Mouse (Mus musculus) neural tube, embryonic 14.5 days (tissue): ENCODE results near the gene Ptgr1. TPM values are rescaled to one million over a fixed set of nuclear protein-coding genes. Genes with fewer than 3 reads are reported as not detected.

ENCODE experiments used
- ATAC-seq: fragments of 200-750 bp; cut with Nextera tagmentation; 2 replicates; pipeline ENCODE4 v1.8.0; 2017; ENCODE audit warnings: low read depth, mild to moderate bottlenecking, moderate TSS enrichment, moderate library complexity
- H3K27ac ChIP-seq: fragments of 300-500 bp; sonication (generic); 2 replicates; pipeline ENCODE4 v1.5.1; 2014; ENCODE audit warnings: low read depth, mild to moderate bottlenecking, control low read depth, low read length, moderate library complexity, mixed read lengths
- H3K27me3 ChIP-seq: fragments of 300-500 bp; sonication (generic); 2 replicates; pipeline ENCODE4 v1.6.1; 2014; ENCODE audit warnings: low read length; ENCODE audit not compliant: control insufficient read depth, insufficient read depth
- H3K36me3 ChIP-seq: fragments of 300-500 bp; sonication (generic); 2 replicates; pipeline ENCODE4 v1.6.1; 2014; ENCODE audit warnings: low read length, mixed read lengths; ENCODE audit not compliant: control insufficient read depth, insufficient read depth
- H3K4me1 ChIP-seq: fragments of 300-500 bp; sonication (generic); 2 replicates; pipeline ENCODE4 v1.6.1; 2014; ENCODE audit warnings: low read length; ENCODE audit not compliant: control insufficient read depth, insufficient read depth
- H3K4me2 ChIP-seq: fragments of 300-500 bp; sonication (generic); 2 replicates; pipeline ENCODE4 v1.6.1; 2014; ENCODE audit warnings: mild to moderate bottlenecking, low read depth, low read length, control low read depth
- H3K4me3 ChIP-seq: fragments of 300-500 bp; sonication (generic); 2 replicates; pipeline ENCODE4 v1.5.1; 2014; ENCODE audit warnings: low read depth, low read length, control low read depth, mixed read lengths
- H3K9ac ChIP-seq: fragments of 300-500 bp; sonication (generic); replicated peaks from 2 replicates; pipeline ENCODE4 v1.6.1; 2014; ENCODE audit warnings: low read depth, mild to moderate bottlenecking, control low read depth, low read length, mixed read lengths
- H3K9me3 ChIP-seq: fragments of 300-500 bp; sonication (generic); 2 replicates; pipeline ENCODE4 v1.6.1; 2016; ENCODE audit warnings: low read length; ENCODE audit not compliant: control insufficient read depth
- WGBS: fragments of 180-500 bp; shearing (Covaris S2); extraction: QIAGEN DNeasy Blood & Tissue Kit; methylation state at CpG from one replicate; pipeline ENCODE4 v1.1.7; 2014; 5-methylcytosine and 5-hydroxymethylcytosine counted together
- polyA plus RNA-seq: library from polyadenylated mRNA; unstranded; fragments of >200 nt; fragmentation: Nextera tagmentation; extraction: Ambion mirVana; gene quantifications from 2 replicates; pipeline ENCODE4 v1.2.1, GENCODE M21; 2014

The Ptgr1 gene
- polyA plus RNA-seq, 1 experiment from 2014 or later = 3.6 TPM

DNA sequence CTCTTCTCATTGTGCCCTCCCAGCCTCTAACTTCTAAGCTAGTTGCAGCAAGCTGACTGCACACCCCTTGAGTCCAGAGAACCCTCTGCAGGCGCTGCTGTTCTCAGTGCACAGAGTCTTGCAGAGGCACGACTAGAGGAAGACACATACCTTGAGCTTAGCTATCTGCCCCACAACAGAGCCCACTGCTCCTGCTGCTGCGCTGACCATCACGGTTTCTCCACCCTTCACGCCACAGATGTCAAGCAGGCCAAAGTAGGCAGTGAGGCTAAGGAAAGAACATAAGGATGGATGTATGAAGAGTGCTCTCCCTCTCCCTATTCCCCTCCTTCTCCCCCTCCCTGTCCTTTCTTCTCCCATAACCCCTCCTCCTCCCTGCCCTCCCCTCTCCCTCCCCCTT is 11.2 kb downstream of the Ptgr1 start:
- H3K4me1 ChIP-seq = no peaks in the 10 kb centered on the region
- no peak overlapping the region for H3K27ac ChIP-seq
- no peak overlapping the region for H3K9ac ChIP-seq
- H3K36me3 ChIP-seq = no peaks in the 10 kb centered on the region
- no peak for ATAC-seq
- WGBS = 91% methylated on average over 5 of the region's 5 CpGs
- no peaks in the 10 kb centered on the region for H3K9me3 ChIP-seq
- H3K27me3 ChIP-seq = no peaks in the 10 kb centered on the region
- H3K4me3 ChIP-seq = no peak overlapping the region
- no peak overlapping the region for H3K4me2 ChIP-seq

DNA sequence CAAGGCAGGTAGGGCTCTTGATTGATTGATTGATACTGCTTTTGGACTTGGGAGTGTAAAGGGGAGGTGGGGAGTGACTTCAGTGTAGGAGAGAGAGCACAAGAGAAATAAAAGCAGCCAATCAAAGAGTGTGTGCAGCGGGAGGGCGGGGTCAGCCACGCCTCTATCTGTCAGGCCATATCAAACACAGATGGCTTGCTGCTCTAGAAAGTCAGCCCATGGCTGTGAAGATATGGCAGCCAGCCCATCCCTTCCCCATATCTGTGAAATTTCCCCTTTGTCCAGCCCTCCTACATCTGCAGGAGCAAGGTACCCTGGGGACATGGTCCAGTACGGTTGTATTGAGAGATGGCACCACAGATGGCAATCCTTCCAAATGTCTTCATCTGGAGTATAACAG is 16.2 kb downstream of the Ptgr1 start:
- H3K9ac ChIP-seq = no peak overlapping the region
- no peak overlapping the region for H3K27ac ChIP-seq
- H3K27me3 ChIP-seq = no peaks in the 10 kb centered on the region
- H3K4me2 ChIP-seq = no peak overlapping the region
- no peak for ATAC-seq
- H3K4me1 ChIP-seq = no peaks in the 10 kb centered on the region
- H3K9me3 ChIP-seq = no peaks in the 10 kb centered on the region
- whole genome bisulfite sequencing = 77% methylated on average over 4 of the region's 4 CpGs
- H3K4me3 ChIP-seq = no peak overlapping the region
- no peaks in the 10 kb centered on the region for H3K36me3 ChIP-seq

DNA sequence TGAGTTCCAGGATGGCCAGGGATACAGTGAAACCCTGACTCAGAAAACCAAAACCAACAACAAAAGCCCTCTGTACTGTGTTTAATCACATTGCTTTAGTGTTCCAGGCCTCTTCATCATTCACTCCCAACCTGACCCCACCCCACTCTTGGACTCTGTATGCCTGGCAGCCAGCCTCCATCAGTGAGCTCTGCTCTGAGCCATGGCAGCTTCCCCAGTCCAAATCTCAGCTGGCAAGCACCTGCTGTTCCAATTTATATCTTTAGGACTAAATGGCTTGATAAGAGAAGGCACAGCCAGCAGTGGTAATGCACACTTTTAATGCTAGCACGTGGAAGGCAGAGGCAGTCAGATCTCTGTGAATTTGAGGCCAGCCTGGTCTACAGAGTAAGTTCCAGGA is 21.8 kb downstream of the Ptgr1 start:
- WGBS = 95% methylated on average over 1 of the region's 1 CpGs
- no peak overlapping the region for H3K9ac ChIP-seq
- H3K9me3 ChIP-seq = no peaks in the 10 kb centered on the region
- H3K4me1 ChIP-seq = no peaks in the 10 kb centered on the region
- H3K27me3 ChIP-seq = no peaks in the 10 kb centered on the region
- H3K4me2 ChIP-seq = no peak overlapping the region
- no peak overlapping the region for H3K27ac ChIP-seq
- no peaks in the 10 kb centered on the region for H3K36me3 ChIP-seq
- no peak overlapping the region for H3K4me3 ChIP-seq
- ATAC-seq = no peak

DNA sequence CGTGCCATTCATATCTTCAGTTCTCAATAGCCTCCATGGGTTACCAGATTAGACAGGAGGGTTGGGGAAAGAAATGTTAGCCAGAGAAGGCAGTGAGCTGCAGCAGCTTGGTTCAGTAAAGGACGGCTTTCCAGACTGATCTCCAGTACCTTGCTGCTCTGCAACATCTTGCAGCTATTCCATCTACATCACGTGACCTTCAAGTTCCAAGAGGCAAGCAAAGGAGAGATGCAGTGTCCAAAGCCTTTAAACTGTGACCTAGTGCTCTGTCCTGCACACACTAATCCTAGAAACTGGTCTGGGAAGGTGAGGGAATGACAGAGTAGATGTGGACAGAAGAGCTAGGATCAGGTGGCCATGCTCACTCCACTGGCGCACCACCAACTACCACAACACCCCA is 23.6 kb downstream of the Ptgr1 start:
- Histone ChIP-seq H3K27ac (no peak overlapping the region), H3K36me3 (no peaks in the 10 kb centered on the region), H3K4me1 (no peaks in the 10 kb centered on the region), H3K9me3 (no peaks in the 10 kb centered on the region), H3K9ac (no peak overlapping the region), H3K27me3 (no peaks in the 10 kb centered on the region), H3K4me2 (no peak overlapping the region), H3K4me3 (no peak overlapping the region)
- 96% methylated on average over 4 of the region's 4 CpGs for whole genome bisulfite sequencing
- no peak for ATAC-seq

DNA sequence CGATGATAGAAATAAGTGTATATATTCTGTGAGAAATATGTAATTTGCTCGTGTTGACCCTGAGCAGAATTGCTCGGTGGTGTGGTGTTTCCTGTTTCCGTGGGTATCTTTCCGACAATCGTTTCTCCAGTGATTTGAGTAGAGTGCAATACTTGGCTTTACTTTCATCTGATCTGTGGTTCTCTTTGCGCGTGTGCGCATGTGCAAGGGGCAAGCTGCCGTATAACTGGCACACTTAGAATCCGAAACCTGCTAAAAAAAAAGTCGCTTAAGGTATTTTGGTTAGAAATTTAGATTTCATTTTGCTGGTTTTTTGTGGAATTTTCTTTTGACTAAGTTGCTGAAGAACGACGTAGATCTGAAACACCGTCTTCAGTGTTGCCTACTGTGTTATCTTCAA is 25.2 kb downstream of the Ptgr1 start:
- Histone ChIP-seq H3K9ac (no peak overlapping the region), H3K4me3 (no peak overlapping the region), H3K27ac (no peak overlapping the region), H3K9me3 (no peaks in the 10 kb centered on the region), H3K4me2 (no peak overlapping the region), H3K4me1 (no peaks in the 10 kb centered on the region), H3K36me3 (no peaks in the 10 kb centered on the region), H3K27me3 (no peaks in the 10 kb centered on the region)
- 93% methylated on average over 15 of the region's 15 CpGs for WGBS
- no peak for ATAC-seq

DNA sequence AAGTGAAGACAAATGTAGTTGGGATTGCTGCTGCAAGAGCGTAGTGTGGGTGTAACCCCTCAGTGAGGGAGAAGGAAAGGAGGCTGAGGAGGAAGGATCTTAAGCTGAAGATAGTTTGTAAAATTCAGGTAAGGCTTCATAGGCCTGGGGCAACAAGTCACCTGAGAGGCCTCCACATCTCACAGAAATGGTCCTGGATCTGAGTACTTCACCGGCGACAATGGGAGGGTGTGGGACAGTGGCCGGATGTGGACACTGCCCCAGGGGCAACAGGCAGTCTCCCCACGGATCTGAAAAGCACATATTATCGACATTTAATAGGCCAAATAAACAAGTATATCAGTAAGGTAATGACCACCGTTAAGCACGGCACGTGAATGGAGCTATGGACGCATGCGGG is 34.3 kb downstream of the Ptgr1 start:
- Histone ChIP-seq H3K27me3 (no peaks in the 10 kb centered on the region), H3K4me1 (no peaks in the 10 kb centered on the region), H3K4me3 (no peak overlapping the region), H3K4me2 (no peak overlapping the region), H3K27ac (no peak overlapping the region), H3K9me3 (no peaks in the 10 kb centered on the region), H3K36me3 (no peaks in the 10 kb centered on the region), H3K9ac (no peak overlapping the region)
- 93% methylated on average over 11 of the region's 11 CpGs for WGBS
- ATAC-seq = no peak

DNA sequence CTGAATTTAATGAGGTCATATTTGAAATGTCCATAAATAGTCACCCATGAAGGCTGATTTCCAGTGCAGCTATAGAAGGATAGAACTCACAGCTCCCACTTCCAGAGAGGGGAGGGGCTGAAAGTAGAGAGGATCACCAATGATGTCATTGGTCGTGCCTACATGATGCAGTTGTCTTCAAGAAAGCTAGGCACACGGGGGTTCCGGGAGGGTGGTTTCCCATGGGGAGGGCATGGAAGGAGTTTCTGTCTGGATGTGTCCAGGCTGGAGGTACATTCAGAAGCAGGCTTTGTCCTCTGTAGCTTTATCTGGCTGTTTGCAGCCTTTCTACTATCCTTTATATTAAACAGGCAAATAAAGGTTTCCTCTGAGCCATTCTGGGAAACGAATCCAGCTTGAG is 38.5 kb downstream of the Ptgr1 start:
- no peak for ATAC-seq
- Histone ChIP-seq H3K9ac (no peak overlapping the region), H3K27ac (no peak overlapping the region), H3K4me2 (no peak overlapping the region), H3K36me3 (no peaks in the 10 kb centered on the region), H3K27me3 (no peaks in the 10 kb centered on the region; the same call in 1 of the 2 replicates), H3K4me3 (no peak overlapping the region), H3K9me3 (no peaks in the 10 kb centered on the region), H3K4me1 (peaks cover 9% of the 10 kb centered on the region)
- 83% methylated on average over 4 of the region's 4 CpGs for WGBS

DNA sequence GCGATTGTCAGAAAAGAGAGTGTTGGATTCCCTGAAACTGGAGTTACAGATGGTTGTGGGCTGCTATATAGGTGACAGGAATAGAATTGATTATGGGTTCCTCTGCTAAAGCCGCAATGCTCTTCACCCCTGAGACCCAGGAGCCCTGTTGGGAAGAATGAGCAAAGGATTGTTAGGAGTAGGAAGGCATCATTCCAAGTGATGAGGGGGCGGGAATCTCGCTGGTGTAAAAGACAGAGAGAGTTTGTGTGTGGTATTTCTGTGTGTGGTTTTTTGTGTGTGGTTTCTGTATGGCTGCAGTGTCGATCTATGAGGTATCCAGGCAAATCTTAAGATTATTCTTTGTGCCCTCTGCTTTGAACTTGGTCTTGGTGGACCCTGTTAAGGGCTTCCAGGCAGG is 42.2 kb downstream of the Ptgr1 start:
- Histone ChIP-seq H3K9me3 (no peaks in the 10 kb centered on the region), H3K36me3 (no peaks in the 10 kb centered on the region), H3K27me3 (no peaks in the 10 kb centered on the region; the same call in 1 of the 2 replicates), H3K4me2 (peak overlapping the region; percentile 80; the same call in 1 of the 2 replicates), H3K27ac (no peak overlapping the region), H3K9ac (no peak overlapping the region), H3K4me3 (peak overlapping the region; percentile 70), H3K4me1 (peaks cover 9% of the 10 kb centered on the region)
- whole genome bisulfite sequencing = 41% methylated on average over 5 of the region's 5 CpGs
- ATAC-seq = no peak

DNA sequence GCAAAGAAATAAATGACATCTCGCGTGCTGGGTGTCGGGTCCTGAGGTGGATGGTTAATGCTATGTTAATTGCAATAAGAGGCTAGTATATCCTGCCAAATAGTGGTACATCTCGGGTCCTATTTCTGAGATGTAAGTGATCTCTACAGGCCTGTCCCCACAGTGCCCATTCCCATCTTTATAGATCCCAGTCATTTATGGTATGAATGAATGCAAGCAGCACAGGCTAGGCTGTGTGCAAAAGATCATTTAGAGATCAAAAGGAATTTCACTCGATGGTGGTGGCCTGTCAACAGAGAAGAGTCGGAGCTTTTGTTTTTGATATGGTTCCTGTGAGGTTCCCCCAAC is 42.7 kb downstream of the Ptgr1 start:
- ATAC-seq = peak; percentile 19; the same call in 1 of the 2 replicates
- 10% methylated on average over 6 of the region's 6 CpGs for WGBS

More for the DNA sequence above, 42.7 kb downstream of the Ptgr1 start:
- Histone ChIP-seq H3K4me2 (peak overlapping the region; percentile 80), H3K27me3 (no peaks in the 10 kb centered on the region; the same call in 1 of the 2 replicates), H3K9ac (peak overlapping the region; percentile 70), H3K9me3 (no peaks in the 10 kb centered on the region), H3K27ac (no peak overlapping the region), H3K36me3 (no peaks in the 10 kb centered on the region), H3K4me1 (peaks cover 9% of the 10 kb centered on the region), H3K4me3 (peak overlapping the region; percentile 70)
